ENCODE assay signal across 22 mouse cellular contexts in the genomic region with DNA sequence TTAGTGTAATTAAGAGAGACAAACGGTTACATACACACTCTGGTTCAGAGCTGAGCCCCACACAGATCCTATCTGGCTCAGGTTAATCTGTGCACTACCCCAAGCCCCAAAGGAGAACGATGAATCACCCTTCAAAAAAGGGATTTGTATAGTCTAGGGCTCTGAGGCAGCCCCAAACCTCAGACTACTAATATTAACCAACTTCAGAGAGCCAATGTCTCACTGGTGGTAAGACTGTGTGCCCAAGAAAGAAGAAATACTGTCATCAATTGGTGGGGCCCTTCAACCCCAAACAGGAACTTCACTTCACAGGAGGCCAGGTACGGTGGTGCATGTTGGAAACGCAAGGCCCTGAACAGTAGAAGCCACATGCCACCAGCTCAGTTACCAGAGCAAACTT.
"Had no signal": no experiment of that assay in that cellular context is flagged by ENCODE, and none has a peak within 500 bp of the region (broad histone marks: within the 10 kb centered on the region; RNA-seq: fewer than 3 reads in every experiment).

No protein-coding gene starts in this region.

- ATAC-seq: hindbrain, postnatal 0 days; intestine, embryonic 16.5 days; liver, embryonic 12.5 days had no signal

- DNase-seq: gastrocnemius, postnatal 14 days; heart, adult 2 months; heart, postnatal 14 days; heart, postnatal 36 days; kidney, adult 11 months; kidney, adult 2 months; kidney, adult 9 months; kidney, postnatal 14 days; kidney, postnatal 36 days; layer of hippocampus, adult 9-11 months; layer of hippocampus, postnatal 36 days; left cerebral cortex, postnatal 4 days had no signal

- H3K27me3 ChIP-seq: heart, embryonic 13.5 days; heart, embryonic 15.5 days; hindbrain, embryonic 13.5 days; hindbrain, embryonic 15.5 days; kidney, embryonic 15.5 days; limb, embryonic 13.5 days; limb, embryonic 15.5 days; liver, embryonic 12.5 days had no signal
